Mouse (Mus musculus): ENCODE measurements at regions not wholly inside any gene's neighbourhood (a gene's known extent, or its start where the extent isn't known, plus 50 kb on each side); places are given as distances from the start of the nearest gene placed in this dataset.

DNA sequence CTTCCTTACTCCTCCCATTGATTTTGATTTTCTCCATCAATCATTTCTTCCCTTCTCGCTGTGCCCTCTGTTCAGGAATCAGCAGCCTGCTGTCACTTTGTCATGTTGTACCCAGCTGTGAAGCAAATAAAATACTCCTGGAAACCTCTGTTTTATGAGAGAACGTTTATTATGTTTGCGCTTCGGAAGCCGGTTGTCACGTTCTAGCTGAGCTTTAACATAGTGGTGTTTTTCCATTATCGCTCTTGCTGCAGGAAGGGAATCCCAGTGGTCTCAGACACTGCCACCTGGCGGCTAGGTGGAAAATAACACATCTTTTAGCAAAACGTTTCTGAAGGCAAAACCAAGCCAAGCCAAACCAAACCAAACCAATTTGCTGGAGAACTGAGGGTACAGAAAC, 190.2 kb upstream of the Gm21798 start:
- Histone ChIP-seq H3K27me3 (no peaks in the 10 kb centered on the region), H3K9ac (no peak overlapping the region), H3K36me3 (no peaks in the 10 kb centered on the region), H3K4me2 (peak overlapping the region; percentile 44), H3K27ac (no peak overlapping the region), H3K4me3 (replicated peaks) (no peak overlapping the region), H3K9me3 (replicated peaks) (no peaks in the 10 kb centered on the region), H3K4me1 (0 out of 2 replicates have a peak, but pooled peaks cover 3% of the 10 kb centered on the region)
- 0 out of 2 replicates have a peak, but pooled peaks have one; percentile 33 for ATAC-seq (replicated peaks; ENCODE audit: low FRiP score)
- WGBS, result 11% methylated on average over 9 of the region's 9 CpGs
